Mouse (Mus musculus) lung, adult 10 weeks (tissue): ENCODE measurements around the gene Capn2. TPM values are rescaled to one million over a fixed set of nuclear protein-coding genes. Genes with fewer than 3 reads are reported as not detected.

Experiments
- polyA plus RNA-seq: library from polyadenylated mRNA; stranded (reverse); fragments of 350-450 nt; fragmentation: Illumina TruSeq; extraction: RNeasy Lipid Tissue Mini Kit (QIAGEN cat#74804); gene quantifications from one replicate; pipeline ENCODE4 v1.2.3, GENCODE M21; 2014; ENCODE audit warnings: low read depth, low replicate concordance; ENCODE audit not compliant: insufficient read depth

Capn2 gene
- 80.4 TPM for polyA plus RNA-seq

GRCm38 (mm10) chr1:182516758-182517676, at the start of gene Capn2:
Capn2 (minus strand) TSS chr1:182517608.

GRCm38 (mm10) chr1:182564408-182565120, 47.2 kb upstream of the Capn2 start, which contains the start of gene Capn8:
Capn8 (plus strand) TSS chr1:182565007.

Other genes starting within 250 kb of the Capn2 start
- 90.4 TPM for gene Degs1, start 234.8 kb downstream of the Capn2 start, polyA plus RNA-seq
- gene Fbxo28, start 176.0 kb downstream of the Capn2 start, polyA plus RNA-seq = 10.8 TPM
- 25.8 TPM for gene Trp53bp2, start 108.4 kb downstream of the Capn2 start, polyA plus RNA-seq
- gene Capn8, start 47.4 kb upstream of the Capn2 start, polyA plus RNA-seq = 0.15 TPM
- not detected for gene Ccdc185, start 231.6 kb upstream of the Capn2 start, polyA plus RNA-seq
- gene Susd4, start 246.3 kb upstream of the Capn2 start, polyA plus RNA-seq = 4.6 TPM